Mouse (Mus musculus) testis, adult 2 months (tissue): Measurements from ENCODE around the gene Drg1.

Source experiments
- CTCF ChIP-seq: fragments of 200-500 bp; IDR thresholded peaks from 2 replicates; pipeline ENCODE4 v1.5.1; 2012; ENCODE audit warnings: low read depth, mild to moderate bottlenecking, inconsistent platforms, low read length, moderate library complexity; ENCODE audit not compliant: control insufficient read depth, insufficient read depth, insufficient replicate concordance
- POLR2A ChIP-seq: fragments of 200-500 bp; IDR thresholded peaks from 2 replicates; pipeline ENCODE4 v1.6.1; 2012; ENCODE audit warnings: low read depth, mild to moderate bottlenecking, inconsistent platforms, low read length, moderate library complexity; ENCODE audit not compliant: control insufficient read depth

GRCm38 (mm10) chr11:3291311-3292061 lies 25.3 kb upstream of the Drg1 start:
- TF ChIP-seq CTCF = no peak
- TF ChIP-seq POLR2A = no peak
